Mouse (Mus musculus) A20 (cell line): Measurements from ENCODE around the gene Tcf7l1.

Source experiments
- DNase-seq: peaks from one replicate; pipeline ENCODE4 v3.0.0-alpha.2; 2011; ENCODE audit warnings: low read depth, low spot score

Gene Tcf7l1

GRCm38 (mm10) chr6:72699467-72700126, 89.5 kb downstream of the Tcf7l1 start:
- DNase-seq: no peak

GRCm38 (mm10) chr6:72698559-72698958, 90.5 kb downstream of the Tcf7l1 start:
- DNase-seq: no peak

GRCm38 (mm10) chr6:72696601-72697335, 92.3 kb downstream of the Tcf7l1 start:
- no peak for DNase-seq

- DNase-seq: no peak
Observed at GRCm38 (mm10) chr6:72694791-72695204, 94.3 kb downstream of the Tcf7l1 start.

GRCm38 (mm10) chr6:72694047-72694790, 94.8 kb downstream of the Tcf7l1 start:
- DNase-seq: no peak

- no peak for DNase-seq
Observed at GRCm38 (mm10) chr6:72692469-72692868, 96.6 kb downstream of the Tcf7l1 start.

GRCm38 (mm10) chr6:72691549-72691948, 97.5 kb downstream of the Tcf7l1 start:
- no peak for DNase-seq

GRCm38 (mm10) chr6:72690595-72690994, 98.5 kb downstream of the Tcf7l1 start:
- no peak for DNase-seq

GRCm38 (mm10) chr6:72690001-72690400, 99.1 kb downstream of the Tcf7l1 start:
- DNase-seq: no peak

GRCm38 (mm10) chr6:72689046-72689445, 100.0 kb downstream of the Tcf7l1 start:
- no peak for DNase-seq

- DNase-seq: no peak
Observed at GRCm38 (mm10) chr6:72685165-72685564, 103.9 kb downstream of the Tcf7l1 start.

GRCm38 (mm10) chr6:72684260-72684805, 104.7 kb downstream of the Tcf7l1 start:
- DNase-seq: no peak

GRCm38 (mm10) chr6:72682238-72682637, 106.8 kb downstream of the Tcf7l1 start:
- DNase-seq: no peak

GRCm38 (mm10) chr6:72680936-72681335, 108.1 kb downstream of the Tcf7l1 start:
- no peak for DNase-seq

- DNase-seq: no peak
Observed at GRCm38 (mm10) chr6:72678631-72679030, 110.4 kb downstream of the Tcf7l1 start.

GRCm38 (mm10) chr6:72677510-72678220, 111.4 kb downstream of the Tcf7l1 start:
- DNase-seq: no peak

GRCm38 (mm10) chr6:72677079-72677478, 112.0 kb downstream of the Tcf7l1 start:
- DNase-seq: no peak

- no peak for DNase-seq
Observed at GRCm38 (mm10) chr6:72676376-72676775, 112.7 kb downstream of the Tcf7l1 start.

- DNase-seq: no peak
Observed at GRCm38 (mm10) chr6:72673751-72674150, 115.3 kb downstream of the Tcf7l1 start.

- DNase-seq: no peak
Observed at GRCm38 (mm10) chr6:72671129-72671528, 117.9 kb downstream of the Tcf7l1 start.

- peak; percentile 26 for DNase-seq
Observed at GRCm38 (mm10) chr6:72667021-72667420, 122.0 kb downstream of the Tcf7l1 start.
